8 mouse cellular contexts compared by ENCODE assay signal in the genomic region with DNA sequence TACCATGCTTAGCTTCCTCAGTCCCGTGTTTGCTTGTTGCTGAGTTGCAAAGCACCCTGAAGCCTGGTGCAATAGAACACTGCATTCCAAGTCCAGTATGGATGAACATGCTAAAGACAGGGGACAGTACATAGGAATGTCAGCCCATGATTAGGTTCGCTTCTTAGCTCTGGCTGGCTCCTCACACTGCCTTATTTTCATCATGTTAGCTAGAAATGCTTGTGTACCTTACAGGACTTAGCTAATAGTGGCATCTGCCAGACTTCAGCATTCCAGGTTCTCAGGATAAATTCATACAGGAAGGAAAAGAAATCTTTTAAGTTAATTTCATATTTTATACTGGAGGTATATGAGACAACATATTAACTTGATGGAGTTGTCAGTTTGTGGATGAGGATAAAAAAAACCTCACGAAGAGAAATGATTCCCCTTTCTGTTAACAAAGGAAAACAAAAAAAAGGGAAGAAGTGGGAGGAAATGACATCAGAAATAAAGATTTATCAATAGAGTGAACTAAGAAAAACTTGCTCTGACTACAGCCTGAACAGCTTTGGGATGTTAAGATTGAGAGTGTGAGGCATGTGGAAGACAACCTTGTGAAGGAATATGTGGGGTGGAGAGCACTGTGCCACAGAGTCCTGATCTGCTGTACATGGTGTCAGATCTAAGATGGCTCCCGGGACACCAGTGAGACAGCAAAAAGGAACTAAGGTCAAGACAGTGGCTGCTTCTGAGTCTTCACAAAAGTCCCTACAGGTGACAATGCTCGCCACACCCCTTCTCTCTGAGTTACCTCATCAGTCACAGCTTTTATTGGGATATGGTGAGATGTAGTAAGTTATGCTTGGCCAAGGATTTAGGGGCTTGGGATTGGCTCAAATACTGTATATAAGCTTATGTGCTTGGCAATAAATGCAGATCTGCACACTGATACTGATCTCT. TPM values are rescaled to one million over a fixed set of nuclear protein-coding genes. Genes with fewer than 3 reads are reported as not detected.
A peak's percentile ranks its signal among the peaks of the same experiment; 100 is the strongest.
DNase-seq lines count a peak whose midpoint lies in the region; ATAC-seq and TF ChIP-seq lines count a peak whose summit lies in the region.

No protein-coding gene starts in this region.

- ATAC-seq in CD4-positive, CD25-positive, alpha-beta regulatory T cell, adult 4 months, result no peak
- ATAC-seq in limb, embryonic 14.5 days (ENCODE audit: low FRiP score, low read depth), result no peak

- H3K4me1 ChIP-seq in erythroblast, embryonic 14.5 days (ENCODE audit: control insufficient read depth), result peaks cover 41% of the 10 kb centered on the region
- H3K4me1 ChIP-seq in limb, embryonic 14.5 days (ENCODE audit: control insufficient read depth, insufficient read depth, low read length), result peaks cover 5% of the 10 kb centered on the region; the same call in 1 of the 2 replicates
- H3K4me1 ChIP-seq in small intestine, adult 2 months (ENCODE audit: control insufficient read depth, insufficient read depth, insufficient read length, low read length), result peaks cover 6% of the 10 kb centered on the region; the same call in 1 of the 2 replicates

- DNase-seq in CD4-positive, CD25-positive, alpha-beta regulatory T cell, adult 2 months (ENCODE audit: low read depth, low spot score), result peak; percentile 38
- peak; percentile 43 for DNase-seq in A20 (ENCODE audit: low read depth, low spot score)
- no peak for DNase-seq in limb, embryonic 14.5 days (ENCODE audit: low spot score)
- no peak for DNase-seq in left cerebral cortex, adult 9 months (ENCODE audit: low spot score in 2 of 2)
- DNase-seq in left cerebral cortex, postnatal 14 days (ENCODE audit: low spot score in 2 of 2), result no peak

- no peak for TF ChIP-seq CTCF in small intestine, adult 2 months (IDR thresholded peaks at IDR 0.05; ENCODE audit: extremely low read depth, insufficient read length, insufficient replicate concordance, low read depth, low read length)

- peak overlapping the region; percentile 78 for H3K4me3 ChIP-seq in erythroblast, embryonic 14.5 days (replicated peaks)
- H3K4me3 ChIP-seq in limb, embryonic 14.5 days (replicated peaks; ENCODE audit: low read length), result peak overlapping the region; percentile 40
- H3K4me3 ChIP-seq in small intestine, adult 2 months (ENCODE audit: low read depth, low read length), result no peak overlapping the region

- intact Hi-C loops in left cerebral cortex, postnatal 14 days (cut with DNase I), result no loop called here

- H3K27me3 ChIP-seq in erythroblast, embryonic 14.5 days (ENCODE audit: control insufficient read depth), result peaks cover 4% of the 10 kb centered on the region
- no peaks in the 10 kb centered on the region for H3K27me3 ChIP-seq in limb, embryonic 14.5 days (ENCODE audit: control insufficient read depth, insufficient read depth, low read length)
- no peaks in the 10 kb centered on the region for H3K27me3 ChIP-seq in small intestine, adult 2 months (ENCODE audit: control insufficient read depth, insufficient read depth, low read length)

- no peaks in the 10 kb centered on the region for H3K9me3 ChIP-seq in erythroblast, embryonic 14.5 days (ENCODE audit: control insufficient read depth, low read length)
- H3K9me3 ChIP-seq in limb, embryonic 14.5 days (ENCODE audit: control insufficient read depth, low read length), result no peaks in the 10 kb centered on the region

- H3K36me3 ChIP-seq in erythroblast, embryonic 14.5 days (ENCODE audit: control insufficient read depth), result no peaks in the 10 kb centered on the region; the same call in 1 of the 2 replicates
- no peaks in the 10 kb centered on the region for H3K36me3 ChIP-seq in limb, embryonic 14.5 days (ENCODE audit: control insufficient read depth, insufficient read depth, low read length)
- no peaks in the 10 kb centered on the region for H3K36me3 ChIP-seq in small intestine, adult 2 months (ENCODE audit: control insufficient read depth, insufficient read depth, low read length)

- no peak overlapping the region for H3K9ac ChIP-seq in limb, embryonic 14.5 days (ENCODE audit: low read depth, low read length, severe bottlenecking)

- H3K27ac ChIP-seq in limb, embryonic 14.5 days (replicated peaks; ENCODE audit: low read depth, low read length), result no peak overlapping the region
- H3K27ac ChIP-seq in small intestine, adult 2 months (ENCODE audit: insufficient read depth, low read depth, low read length), result peak overlapping the region; percentile 38

- WGBS in limb, embryonic 14.5 days, result 61% methylated on average over 5 of the region's 5 CpGs
- 59% methylated on average over 5 of the region's 5 CpGs for WGBS in small intestine, adult 2 months

- H3K4me2 ChIP-seq in limb, embryonic 14.5 days (replicated peaks; ENCODE audit: low read depth, low read length, severe bottlenecking), result peak overlapping the region; percentile 57

- no peak for TF ChIP-seq POLR2A in limb, embryonic 14.5 days (IDR thresholded peaks at IDR 0.05; ENCODE audit: borderline replicate concordance, extremely low read depth, insufficient read depth, insufficient read length)
- TF ChIP-seq POLR2A in small intestine, adult 2 months (IDR thresholded peaks at IDR 0.05; ENCODE audit: low read depth, low read length), result no peak

RNA-seq across cellular contexts. Expression of a gene that starts 1.0 kb away (rescaled TPM):
- 10 to 100 TPM; 34.5 to 69.7 TPM for polyA plus RNA-seq in CD4-positive, CD25-positive, alpha-beta regulatory T cell, adult 4 months (2017; shearing (Covaris generic))
- polyA plus RNA-seq in erythroblast, embryonic 14.5 days (2012), result 0.07 and 0.08 TPM in 2 replicates
- polyA plus RNA-seq in limb, embryonic 14.5 days (2012; rRNA removed), result 10.7 TPM in 2 replicates
- polyA plus RNA-seq in limb, embryonic 14.5 days (2014; fragmentation: Nextera tagmentation; extraction: Ambion mirVana), result 12.6 and 14.1 TPM in 2 replicates
- polyA plus RNA-seq in small intestine, adult 2 months (2012; rRNA removed), result 3.9 and 4.9 TPM in 2 replicates
- total RNA-seq in left cerebral cortex, postnatal 14 days (2021), result 10 to 100 TPM; 22.3 to 25.2 TPM

RNA-seq across cellular contexts. Expression of a gene that starts 9.1 kb away (rescaled TPM):
- under 1 TPM; 0.12 to 0.61 TPM for polyA plus RNA-seq in CD4-positive, CD25-positive, alpha-beta regulatory T cell, adult 4 months (2017; shearing (Covaris generic))
- not detected in 2 replicates for polyA plus RNA-seq in erythroblast, embryonic 14.5 days (2012)
- 0.01 TPM in 1 of 2 replicates, not detected in the other for polyA plus RNA-seq in limb, embryonic 14.5 days (2012; rRNA removed)
- not detected in 2 replicates for polyA plus RNA-seq in limb, embryonic 14.5 days (2014; fragmentation: Nextera tagmentation; extraction: Ambion mirVana)
- 0.17 and 0.29 TPM in 2 replicates for polyA plus RNA-seq in small intestine, adult 2 months (2012; rRNA removed)
- not detected for total RNA-seq in left cerebral cortex, postnatal 14 days (2021)

RNA-seq across cellular contexts. Expression of a gene that starts 46.4 kb away (rescaled TPM):
- 10 to 100 TPM; 25.3 to 37.5 TPM for polyA plus RNA-seq in CD4-positive, CD25-positive, alpha-beta regulatory T cell, adult 4 months (2017; shearing (Covaris generic))
- polyA plus RNA-seq in erythroblast, embryonic 14.5 days (2012), result 0.03 TPM in 1 of 2 replicates, not detected in the other
- polyA plus RNA-seq in limb, embryonic 14.5 days (2012; rRNA removed), result 0.09 and 0.10 TPM in 2 replicates
- polyA plus RNA-seq in limb, embryonic 14.5 days (2014; fragmentation: Nextera tagmentation; extraction: Ambion mirVana), result 0.44 and 0.70 TPM in 2 replicates
- 1.3 and 1.5 TPM in 2 replicates for polyA plus RNA-seq in small intestine, adult 2 months (2012; rRNA removed)
- total RNA-seq in left cerebral cortex, postnatal 14 days (2021), result not detected

Comparison
In these comparisons a context has a peak if more than half of its experiments do, and no peak if none do; other contexts are left out.
1. DNase-seq: peak in CD4-positive, CD25-positive, alpha-beta regulatory T cell, adult 2 months (single experiment) and A20 (single experiment); none in limb, embryonic 14.5 days (single experiment), left cerebral cortex, adult 9 months (0 of 2) and left cerebral cortex, postnatal 14 days (0 of 2).
2. RNA of a gene that starts 46.4 kb away (polyA plus RNA-seq): 25.3 to 37.5 TPM in CD4-positive, CD25-positive, alpha-beta regulatory T cell, adult 4 months; 1.3 to 1.5 TPM in small intestine, adult 2 months, 0.09 to 0.70 TPM in limb, embryonic 14.5 days and 0.03 TPM in erythroblast, embryonic 14.5 days; every median in the first group is over 10 times any median in the second.